Mouse (Mus musculus): ENCODE data around the gene Hdhd5.
A peak's percentile ranks its signal among the peaks of the same experiment; 100 is the strongest.

Gene Hdhd5

GRCm38 (mm10) chr6:120529123-120529522 is 2.0 kb downstream of the Hdhd5 start:
- DNase-seq: no peak

- DNase-seq: no peak
Observed at GRCm38 (mm10) chr6:120524796-120525195, 6.3 kb downstream of the Hdhd5 start.

- no peak for DNase-seq
Observed at GRCm38 (mm10) chr6:120519647-120520046, 11.5 kb downstream of the Hdhd5 start.

- DNase-seq: no peak
Observed at GRCm38 (mm10) chr6:120517311-120517710, 13.8 kb downstream of the Hdhd5 start.

- no peak for DNase-seq
Observed at GRCm38 (mm10) chr6:120516879-120517278, 14.2 kb downstream of the Hdhd5 start.

- DNase-seq: no peak
Observed at GRCm38 (mm10) chr6:120516422-120516821, 14.7 kb downstream of the Hdhd5 start.

GRCm38 (mm10) chr6:120511212-120511611 is 19.9 kb downstream of the Hdhd5 start:
- DNase-seq: no peak

- no peak for DNase-seq
Observed at GRCm38 (mm10) chr6:120510425-120510824, 20.7 kb downstream of the Hdhd5 start.

GRCm38 (mm10) chr6:120509975-120510374 is 21.1 kb downstream of the Hdhd5 start:
- DNase-seq: no peak

- no peak for DNase-seq
Observed at GRCm38 (mm10) chr6:120508645-120509044, 22.5 kb downstream of the Hdhd5 start.

- DNase-seq: peak; percentile 55
Observed at GRCm38 (mm10) chr6:120505531-120505930, 25.6 kb downstream of the Hdhd5 start.

GRCm38 (mm10) chr6:120504051-120504450 is 27.1 kb downstream of the Hdhd5 start:
- no peak for DNase-seq

- no peak for DNase-seq
Observed at GRCm38 (mm10) chr6:120496544-120496943, 34.6 kb downstream of the Hdhd5 start.

GRCm38 (mm10) chr6:120493374-120494181 is 37.5 kb downstream of the Hdhd5 start, which contains the start of gene Tmem121b:
Gene Tmem121b (minus strand): TSS chr6:120493807.
- peak; percentile 86 for DNase-seq

GRCm38 (mm10) chr6:120492499-120493373 is 38.4 kb downstream of the Hdhd5 start:
- DNase-seq: peak; percentile 49

- peak; percentile 27 for DNase-seq
Observed at GRCm38 (mm10) chr6:120491862-120492498, 39.1 kb downstream of the Hdhd5 start.

GRCm38 (mm10) chr6:120491064-120491463 is 40.1 kb downstream of the Hdhd5 start:
- no peak for DNase-seq

- no peak for DNase-seq
Observed at GRCm38 (mm10) chr6:120489461-120489860, 41.7 kb downstream of the Hdhd5 start.

GRCm38 (mm10) chr6:120488647-120489046 is 42.5 kb downstream of the Hdhd5 start:
- DNase-seq: no peak

- DNase-seq: no peak
Observed at GRCm38 (mm10) chr6:120486051-120486510, 45.0 kb downstream of the Hdhd5 start.

GRCm38 (mm10) chr6:120485038-120485437 is 46.1 kb downstream of the Hdhd5 start:
- no peak for DNase-seq

GRCm38 (mm10) chr6:120483211-120483626 is 47.9 kb downstream of the Hdhd5 start:
- peak; percentile 49 for DNase-seq

GRCm38 (mm10) chr6:120482756-120483155 is 48.4 kb downstream of the Hdhd5 start:
- no peak for DNase-seq

Data from right cerebral cortex, postnatal 4 days (tissue).